Mouse (Mus musculus) liver, adult 2 months (tissue): ENCODE measurements around the gene Unc119b. TPM values are rescaled to one million over a fixed set of nuclear protein-coding genes. Genes with fewer than 3 reads are reported as not detected.
"Not testable (repeated sequence)": the region's sequence is repeated elsewhere in the genome, so short reads cannot be mapped to it uniquely, and the experiment has no call there.

ENCODE experiments used
- DNase-seq: peaks from one replicate; pipeline ENCODE4 v3.0.0-alpha.2; 2011; ENCODE audit warnings: low read depth, low spot score; ENCODE audit errors: extremely low read depth
- H3K27ac ChIP-seq: fragments of 200-500 bp; replicated peaks from 2 replicates; pipeline ENCODE4 v1.5.1; 2012; ENCODE audit warnings: low read depth, mild to moderate bottlenecking, control low read depth, inconsistent platforms, low read length; ENCODE audit not compliant: insufficient read depth
- H3K27me3 ChIP-seq: fragments of 200-500 bp; 2 replicates; pipeline ENCODE4 v1.6.1; 2012; ENCODE audit warnings: mild to moderate bottlenecking, moderate library complexity, low read length, inconsistent platforms; ENCODE audit not compliant: control insufficient read depth, insufficient read depth
- H3K36me3 ChIP-seq: fragments of 200-500 bp; 2 replicates; pipeline ENCODE4 v1.6.1; 2012; ENCODE audit warnings: low read length, inconsistent platforms; ENCODE audit not compliant: control insufficient read depth, insufficient read depth
- H3K4me1 ChIP-seq: fragments of 200-500 bp; 2 replicates; pipeline ENCODE4 v1.6.1; 2011; ENCODE audit warnings: low read length; ENCODE audit not compliant: control insufficient read depth, insufficient read depth
- H3K4me3 ChIP-seq: fragments of 200-500 bp; 2 replicates; pipeline ENCODE4 v1.5.1; 2011; ENCODE audit warnings: low read depth, mild to moderate bottlenecking, control low read depth, low read length, moderate library complexity; ENCODE audit not compliant: insufficient read depth
- H3K79me2 ChIP-seq: fragments of 200-500 bp; 2 replicates; pipeline ENCODE4 v1.6.1; 2012; ENCODE audit warnings: inconsistent platforms, mild to moderate bottlenecking, low read length, moderate library complexity; ENCODE audit not compliant: control insufficient read depth, insufficient read depth
- H3K9ac ChIP-seq: fragments of 200-500 bp; 2 replicates; pipeline ENCODE4 v1.6.1; 2012; ENCODE audit warnings: low read depth, mild to moderate bottlenecking, control low read depth, inconsistent platforms, low read length
- CTCF ChIP-seq: fragments of 200-500 bp; IDR thresholded peaks from 2 replicates; pipeline ENCODE4 v1.5.1; 2011; ENCODE audit warnings: low read depth, low read length, control low read depth
- POLR2A ChIP-seq: fragments of 200-500 bp; IDR thresholded peaks from 2 replicates; pipeline ENCODE4 v1.6.1; 2011; ENCODE audit warnings: low read length, control low read depth; ENCODE audit not compliant: insufficient read depth; ENCODE audit errors: extremely low read depth
- WGBS: fragments of 180-500 bp; shearing (Covaris S2); methylation state at CpG from one replicate; pipeline ENCODE4 v1.1.7; 2018; 5-methylcytosine and 5-hydroxymethylcytosine counted together
- polyA plus RNA-seq: library from polyadenylated mRNA; depleted of rRNA; stranded (reverse); fragments of >200 nt; gene quantifications from 2 replicates; pipeline ENCODE4 v1.2.3, GENCODE M21; 2012
- total RNA-seq: library from RNA; depleted of rRNA; stranded (reverse); fragments of >200 nt; gene quantifications from 2 replicates; pipeline ENCODE4 v1.2.3, GENCODE M21; 2014

Unc119b gene
- total and polyA plus RNA-seq, 2 experiments, result 12.5 to 29.4 TPM

GRCm38 (mm10) chr5:115165895-115166814 lies 31.4 kb upstream of the Unc119b start:
- H3K4me1 ChIP-seq, result peaks cover 10% of the 10 kb centered on the region; the same call in 1 of the 2 replicates
- H3K9ac ChIP-seq, result no peak overlapping the region
- H3K36me3 ChIP-seq, result no peaks in the 10 kb centered on the region
- no peaks in the 10 kb centered on the region for H3K79me2 ChIP-seq
- WGBS, result 44% methylated on average over 11 of the region's 11 CpGs
- DNase-seq, result peak; percentile 92
- no peak overlapping the region for H3K4me3 ChIP-seq
- no peaks in the 10 kb centered on the region for H3K27me3 ChIP-seq
- TF ChIP-seq CTCF, result no peak
- H3K27ac ChIP-seq, result 0 out of 2 replicates have a peak overlapping the region, but pooled peaks have one; percentile 4

DNA sequence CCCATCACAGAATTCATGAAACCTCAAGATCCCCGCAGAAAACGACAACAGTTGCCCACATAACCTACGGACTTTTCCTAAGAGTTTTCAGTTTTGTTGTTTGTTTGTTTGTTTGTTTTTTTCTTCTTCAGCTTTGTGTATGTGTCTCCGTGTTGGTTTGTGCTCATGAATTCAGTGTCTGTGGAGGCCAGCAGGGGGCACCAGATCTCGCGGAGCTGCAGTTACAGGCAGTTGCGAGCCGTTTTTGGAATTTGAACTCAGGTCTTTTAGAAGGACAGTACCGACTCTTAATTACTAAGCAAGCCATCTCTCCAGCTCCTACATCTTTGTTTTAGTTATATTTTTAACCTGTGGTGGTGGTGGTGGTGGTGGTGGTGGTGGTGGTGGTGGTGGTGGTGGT lies 30.6 kb upstream of the Unc119b start:
- H3K27me3 ChIP-seq, result no peaks in the 10 kb centered on the region
- H3K4me3 ChIP-seq, result no peak overlapping the region
- H3K79me2 ChIP-seq, result no peaks in the 10 kb centered on the region
- peaks cover 10% of the 10 kb centered on the region; the same call in 1 of the 2 replicates for H3K4me1 ChIP-seq
- DNase-seq, result peak; percentile 14
- TF ChIP-seq POLR2A (no peak), CTCF (peak; percentile 74)
- WGBS, result 61% methylated on average over 9 of the region's 9 CpGs
- H3K36me3 ChIP-seq, result no peaks in the 10 kb centered on the region
- no peak overlapping the region for H3K9ac ChIP-seq
- H3K27ac ChIP-seq, result no peak overlapping the region

DNA sequence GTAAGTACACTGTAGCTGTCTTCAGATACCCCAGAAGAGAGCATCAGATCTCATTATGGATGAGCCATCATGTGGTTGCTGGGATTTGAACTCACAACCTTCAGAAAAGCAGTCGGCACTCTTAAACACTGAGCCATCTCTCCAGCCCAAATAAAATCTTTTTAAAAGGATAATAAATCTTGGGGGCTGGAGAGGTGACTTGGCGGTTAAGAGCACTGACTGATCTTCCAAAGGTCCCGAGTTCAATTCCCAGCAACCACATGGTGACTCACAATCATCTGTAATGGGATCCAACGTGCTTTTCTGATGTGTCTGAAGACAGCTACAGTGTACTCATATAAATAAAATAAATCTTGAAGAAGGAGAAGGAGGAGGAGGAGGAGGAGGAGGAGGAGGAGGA lies 29.7 kb upstream of the Unc119b start:
- not testable (repeated sequence) for DNase-seq, H3K4me3 ChIP-seq, H3K36me3 ChIP-seq, H3K9ac ChIP-seq, H3K79me2 ChIP-seq, H3K27me3 ChIP-seq, H3K4me1 ChIP-seq, H3K27ac ChIP-seq
- WGBS, result 93% methylated on average over 4 of the region's 4 CpGs

GRCm38 (mm10) chr5:115163563-115163962 lies 28.8 kb upstream of the Unc119b start:
- H3K36me3 ChIP-seq, result no peaks in the 10 kb centered on the region
- H3K79me2 ChIP-seq, result no peaks in the 10 kb centered on the region
- H3K9ac ChIP-seq, result no peak overlapping the region
- H3K27me3 ChIP-seq, result no peaks in the 10 kb centered on the region
- no peak for DNase-seq
- WGBS, result 56% methylated on average over 8 of the region's 8 CpGs
- no peak overlapping the region for H3K27ac ChIP-seq
- TF ChIP-seq POLR2A (no peak), CTCF (peak; percentile 80)
- H3K4me3 ChIP-seq, result no peak overlapping the region
- H3K4me1 ChIP-seq, result peaks cover 10% of the 10 kb centered on the region; the same call in 1 of the 2 replicates

GRCm38 (mm10) chr5:115161940-115162279 lies 27.1 kb upstream of the Unc119b start:
- H3K9ac ChIP-seq, H3K36me3 ChIP-seq, H3K4me3 ChIP-seq, H3K79me2 ChIP-seq, H3K27ac ChIP-seq, H3K27me3 ChIP-seq, DNase-seq, H3K4me1 ChIP-seq: not testable (repeated sequence)
- WGBS, result 87% methylated on average over 1 of the region's 1 CpGs
